Mouse (Mus musculus) bone marrow macrophage, adult 2 months (primary cell): ENCODE measurements around the gene Sit1.

Experiments used
- CTCF ChIP-seq: IDR thresholded peaks from 2 replicates; pipeline ENCODE4 v1.5.1; 2012; ENCODE audit warnings: low read depth, mild to moderate bottlenecking, low read length, moderate library complexity
- POLR2A ChIP-seq: IDR thresholded peaks from 2 replicates; pipeline ENCODE4 v1.6.1; 2012; ENCODE audit warnings: mild to moderate bottlenecking, low read depth, low read length, borderline replicate concordance

- TF ChIP-seq POLR2A (no peak), CTCF (no peak)
Measured at GRCm38 (mm10) chr4:43507938-43508665, 24.6 kb upstream of the Sit1 start.
